Mouse (Mus musculus) midbrain, postnatal 0 days (tissue): ENCODE data around the gene Vac14. TPM values are rescaled to one million over a fixed set of nuclear protein-coding genes. Genes with fewer than 3 reads are reported as not detected.

Source experiments
- ATAC-seq: fragments of 200-750 bp; cut with Nextera tagmentation; 2 replicates; pipeline ENCODE4 v1.8.0; 2017; ENCODE audit warnings: moderate number of reproducible peaks, mild to moderate bottlenecking, moderate TSS enrichment, moderate library complexity; ENCODE audit not compliant: low FRiP score
- DNase-seq: peaks from one replicate; pipeline ENCODE4 v3.0.0-alpha.2; 2015; ENCODE audit warnings: low spot score
- H3K27ac ChIP-seq: fragments of 300-500 bp; sonication (generic); 2 replicates; pipeline ENCODE4 v1.5.1; 2014; ENCODE audit warnings: low read depth, mild to moderate bottlenecking, low read length, mixed read lengths
- H3K27me3 ChIP-seq: fragments of 300-500 bp; sonication (generic); 2 replicates; pipeline ENCODE4 v1.6.1; 2014; ENCODE audit warnings: low read length, control low read depth, mixed read lengths; ENCODE audit not compliant: insufficient read depth
- H3K36me3 ChIP-seq: fragments of 300-500 bp; sonication (generic); 2 replicates; pipeline ENCODE4 v1.6.1; 2014; ENCODE audit warnings: low read length, control low read depth, mixed read lengths; ENCODE audit not compliant: insufficient read depth
- H3K4me1 ChIP-seq: fragments of 300-500 bp; sonication (generic); 2 replicates; pipeline ENCODE4 v1.6.1; 2014; ENCODE audit warnings: mild to moderate bottlenecking, control low read depth, antibody characterized with exemption, low read length, mixed read lengths; ENCODE audit not compliant: insufficient read depth
- H3K4me2 ChIP-seq: fragments of 300-500 bp; sonication (generic); 2 replicates; pipeline ENCODE4 v1.6.1; 2014; ENCODE audit warnings: low read depth, mild to moderate bottlenecking, low read length, mixed read lengths; ENCODE audit not compliant: poor library complexity, severe bottlenecking
- H3K4me3 ChIP-seq: fragments of 300-500 bp; sonication (generic); 2 replicates; pipeline ENCODE4 v1.5.1; 2014; ENCODE audit warnings: low read depth, mild to moderate bottlenecking, low read length, moderate library complexity
- H3K9ac ChIP-seq: fragments of 300-500 bp; sonication (generic); replicated peaks from 2 replicates; pipeline ENCODE4 v1.6.1; 2014; ENCODE audit warnings: mild to moderate bottlenecking, low read length, moderate library complexity, mixed read lengths; ENCODE audit not compliant: poor library complexity, severe bottlenecking
- H3K9me3 ChIP-seq: fragments of 300-500 bp; sonication (generic); 2 replicates; pipeline ENCODE4 v1.6.1; 2016; ENCODE audit warnings: low read length, control low read depth
- CTCF ChIP-seq: IDR thresholded peaks from 2 replicates; pipeline ENCODE4 v1.5.1; 2016; ENCODE audit warnings: antibody characterized with exemption, mild to moderate bottlenecking
- WGBS: fragments of 180-500 bp; shearing (Covaris S2); extraction: QIAGEN DNeasy Blood & Tissue Kit; methylation state at CpG from one replicate; pipeline ENCODE4 v1.1.7; 2014; 5-methylcytosine and 5-hydroxymethylcytosine counted together
- polyA plus RNA-seq: library from polyadenylated mRNA; unstranded; fragments of >200 nt; fragmentation: Nextera tagmentation; extraction: Ambion mirVana; gene quantifications from 2 replicates; pipeline ENCODE4 v1.2.1, GENCODE M21; 2015
- total RNA-seq: library from RNA; depleted of rRNA; stranded (reverse); fragments of >200 nt; gene quantifications from 2 replicates; pipeline ENCODE4 v1.2.3, GENCODE M21; 2014

Vac14 gene
- total and polyA plus RNA-seq, 2 experiments from 2014 or later, result 27.2 to 44.9 TPM

GRCm38 (mm10) chr8:110677174-110677660 lies 58.8 kb downstream of the Vac14 start:
- no peak for ATAC-seq
- H3K9ac ChIP-seq, result no peak overlapping the region
- H3K27me3 ChIP-seq, result no peaks in the 10 kb centered on the region
- no peak overlapping the region for H3K4me2 ChIP-seq
- H3K36me3 ChIP-seq, result peaks cover 22% of the 10 kb centered on the region
- no peak overlapping the region for H3K4me3 ChIP-seq
- H3K27ac ChIP-seq, result no peak overlapping the region
- 93% methylated on average over 5 of the region's 5 CpGs for WGBS
- TF ChIP-seq CTCF, result no peak
- H3K4me1 ChIP-seq, result no peaks in the 10 kb centered on the region
- no peaks in the 10 kb centered on the region for H3K9me3 ChIP-seq
- no peak for DNase-seq

- ATAC-seq, result no peak
- no peak for TF ChIP-seq CTCF
- no peak overlapping the region for H3K27ac ChIP-seq
- H3K4me1 ChIP-seq, result no peaks in the 10 kb centered on the region
- no peak overlapping the region for H3K9ac ChIP-seq
- H3K4me2 ChIP-seq, result no peak overlapping the region
- H3K4me3 ChIP-seq, result no peak overlapping the region
- no peak for DNase-seq
- H3K27me3 ChIP-seq, result no peaks in the 10 kb centered on the region
- 76% methylated on average over 3 of the region's 3 CpGs for WGBS
- peaks cover 31% of the 10 kb centered on the region for H3K36me3 ChIP-seq
- H3K9me3 ChIP-seq, result no peaks in the 10 kb centered on the region
Measured at GRCm38 (mm10) chr8:110678989-110679388, 60.6 kb downstream of the Vac14 start.

GRCm38 (mm10) chr8:110687726-110688125 lies 69.3 kb downstream of the Vac14 start:
- peak; percentile 56; the same call in 1 of the 2 replicates for ATAC-seq
- TF ChIP-seq CTCF, result no peak
- 78% methylated on average over 5 of the region's 5 CpGs for WGBS

GRCm38 (mm10) chr8:110689961-110690360 lies 71.6 kb downstream of the Vac14 start:
- no peak overlapping the region for H3K9ac ChIP-seq
- ATAC-seq (no peak), DNase-seq (no peak)
- no peaks in the 10 kb centered on the region for H3K4me1 ChIP-seq
- no peaks in the 10 kb centered on the region for H3K9me3 ChIP-seq
- H3K4me3 ChIP-seq, result no peak overlapping the region
- H3K27me3 ChIP-seq, result no peaks in the 10 kb centered on the region
- H3K36me3 ChIP-seq, result peaks cover 23% of the 10 kb centered on the region
- no peak for TF ChIP-seq CTCF
- 95% methylated on average over 9 of the region's 9 CpGs for WGBS
- H3K27ac ChIP-seq, result no peak overlapping the region
- H3K4me2 ChIP-seq, result no peak overlapping the region

More at GRCm38 (mm10) chr8:110687726-110688125, 69.3 kb downstream of the Vac14 start:
- no peaks in the 10 kb centered on the region for H3K4me1 ChIP-seq
- DNase-seq, result peak; percentile 75
- no peak overlapping the region for H3K4me2 ChIP-seq
- H3K27me3 ChIP-seq, result no peaks in the 10 kb centered on the region
- no peaks in the 10 kb centered on the region for H3K9me3 ChIP-seq
- H3K36me3 ChIP-seq, result peaks cover 34% of the 10 kb centered on the region
- H3K9ac ChIP-seq, result no peak overlapping the region
- H3K4me3 ChIP-seq, result no peak overlapping the region
- H3K27ac ChIP-seq, result 0 out of 2 replicates have a peak overlapping the region, but pooled peaks have one; percentile 43

- ATAC-seq (no peak), DNase-seq (no peak)
- WGBS, result 66% methylated on average over 5 of the region's 5 CpGs
- Histone ChIP-seq H3K4me1 (no peaks in the 10 kb centered on the region), H3K27me3 (no peaks in the 10 kb centered on the region), H3K9me3 (no peaks in the 10 kb centered on the region), H3K36me3 (peaks cover 18% of the 10 kb centered on the region), H3K4me3 (no peak overlapping the region), H3K27ac (peak overlapping the region; percentile 57; the same call in 1 of the 2 replicates), H3K9ac (no peak overlapping the region), H3K4me2 (no peak overlapping the region)
- TF ChIP-seq CTCF, result no peak
Measured at GRCm38 (mm10) chr8:110694226-110694625, 75.8 kb downstream of the Vac14 start.

GRCm38 (mm10) chr8:110694826-110695225 lies 76.4 kb downstream of the Vac14 start:
- TF ChIP-seq CTCF, result no peak
- Histone ChIP-seq H3K4me2 (no peak overlapping the region), H3K4me3 (no peak overlapping the region), H3K4me1 (no peaks in the 10 kb centered on the region), H3K9ac (0 out of 2 replicates have a peak overlapping the region, but pooled peaks have one; percentile 19), H3K27me3 (no peaks in the 10 kb centered on the region), H3K27ac (peak overlapping the region; percentile 57; the same call in 1 of the 2 replicates), H3K36me3 (peaks cover 17% of the 10 kb centered on the region), H3K9me3 (no peaks in the 10 kb centered on the region)
- ATAC-seq, result no peak
- DNase-seq, result peak; percentile 58
- WGBS, result 63% methylated on average over 4 of the region's 4 CpGs
